In the genomic region with DNA sequence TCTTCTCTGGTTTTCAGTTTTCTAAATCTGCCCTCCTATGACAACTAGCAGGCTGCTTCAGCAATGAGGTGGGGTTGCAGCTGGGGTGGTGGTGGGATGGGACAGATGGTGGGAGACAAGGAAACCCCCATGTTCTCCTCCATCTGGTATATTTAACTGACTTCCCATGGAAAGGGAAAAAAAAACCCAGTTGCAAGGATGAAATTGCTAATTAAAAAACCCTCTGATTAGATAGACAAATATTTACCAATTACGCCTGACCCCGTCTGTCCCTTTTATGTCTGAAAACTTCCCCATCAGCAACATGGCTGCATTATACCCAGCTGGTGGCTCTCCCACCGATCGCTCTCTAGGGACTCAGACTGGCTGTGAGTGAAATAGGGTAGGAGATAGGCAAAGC, we compare ENCODE assay signal across 36 mouse cellular contexts. TPM values are rescaled to one million over a fixed set of nuclear protein-coding genes. Genes with fewer than 3 reads are reported as not detected.
DNase-seq lines count a peak whose midpoint lies in the region; ATAC-seq and TF ChIP-seq lines count a peak whose summit lies in the region.
"Had no signal": no experiment of that assay in that cellular context is flagged by ENCODE, and none has a peak within 500 bp of the region (broad histone marks: within the 10 kb centered on the region; RNA-seq: fewer than 3 reads in every experiment).

No protein-coding gene starts in this region.

- H3K4me2 ChIP-seq in hindbrain, embryonic 11.5 days (replicated peaks; ENCODE audit: low read depth, low read length): no peak overlapping the region
- no peak overlapping the region for H3K4me2 ChIP-seq in midbrain, embryonic 13.5 days (replicated peaks)
- no peak overlapping the region for H3K4me2 ChIP-seq in midbrain, postnatal 0 days (ENCODE audit: low read depth, low read length, poor library complexity, severe bottlenecking)
- H3K4me2 ChIP-seq in forebrain, embryonic 15.5 days (replicated peaks): no peak overlapping the region
- H3K4me2 ChIP-seq in midbrain, embryonic 16.5 days (ENCODE audit: low read length): no peak overlapping the region
- H3K4me2 ChIP-seq: embryonic facial prominence, embryonic 13.5 days; intestine, embryonic 15.5 days; limb, embryonic 15.5 days; liver, embryonic 13.5 days; neural tube, embryonic 12.5 days had no signal

- H3K27ac ChIP-seq in hindbrain, embryonic 10.5 days: peak overlapping the region; percentile 50; the same call in 1 of the 2 replicates
- H3K27ac ChIP-seq in hindbrain, embryonic 11.5 days (ENCODE audit: low read depth, low read length): no peak overlapping the region
- 0 out of 2 replicates have a peak overlapping the region, but pooled peaks have one; percentile 22 for H3K27ac ChIP-seq in midbrain, embryonic 13.5 days
- H3K27ac ChIP-seq in midbrain, postnatal 0 days (ENCODE audit: low read depth, low read length): no peak overlapping the region
- H3K27ac ChIP-seq in forebrain, embryonic 15.5 days (replicated peaks): peak overlapping the region; percentile 31; the same call in 1 of the 2 replicates
- H3K27ac ChIP-seq in midbrain, embryonic 16.5 days (ENCODE audit: low read length): no peak overlapping the region
- H3K27ac ChIP-seq in left cerebral cortex, adult 2 months: no peak overlapping the region
- H3K27ac ChIP-seq: embryonic facial prominence, embryonic 13.5 days; intestine, embryonic 15.5 days; limb, embryonic 10.5 days; limb, embryonic 15.5 days; liver, embryonic 13.5 days; macrophage; neural tube, embryonic 12.5 days had no signal

- DNase-seq in hindbrain, embryonic 10.5 days (ENCODE audit: low spot score): no peak
- no peak for DNase-seq in hindbrain, embryonic 11.5 days (ENCODE audit: low spot score)
- DNase-seq in midbrain, postnatal 0 days (ENCODE audit: low spot score): no peak
- DNase-seq in left cerebral cortex, adult 2 months (ENCODE audit: extremely low spot score in 1 of 2, low spot score in 2 of 2): no peak
- DNase-seq: adrenal gland, postnatal 10 days; cerebellum, adult 11-12 months; cerebellum, adult 9-11 months; gastrocnemius, postnatal 10 days; heart, postnatal 14 days; kidney, adult 2 months; kidney, postnatal 36 days; layer of hippocampus, postnatal 36 days; liver, embryonic 13.5 days; lung, adult 18-20 months; right cerebral cortex, postnatal 14 days had no signal

- 79% methylated on average over 4 of the region's 4 CpGs for WGBS in hindbrain, embryonic 10.5 days
- WGBS in hindbrain, embryonic 11.5 days: 81% methylated on average over 4 of the region's 4 CpGs
- 82% methylated on average over 4 of the region's 4 CpGs for WGBS in midbrain, embryonic 13.5 days
- 86% methylated on average over 4 of the region's 4 CpGs for WGBS in midbrain, postnatal 0 days
- 60% methylated on average over 4 of the region's 4 CpGs for WGBS in forebrain, embryonic 15.5 days
- WGBS in midbrain, embryonic 16.5 days: 78% methylated on average over 4 of the region's 4 CpGs

- intact Hi-C loops in left cerebral cortex, adult 2 months (cut with DNase I): no loop called here

- no peak for TF ChIP-seq CTCF in midbrain, postnatal 0 days (IDR thresholded peaks at IDR 0.05)
- no peak for TF ChIP-seq CTCF in left cerebral cortex, adult 2 months (IDR thresholded peaks at IDR 0.05)

- H3K27me3 ChIP-seq in hindbrain, embryonic 10.5 days (ENCODE audit: insufficient read depth, poor library complexity, severe bottlenecking): peaks cover 34% of the 10 kb centered on the region; the same call in 1 of the 2 replicates
- H3K27me3 ChIP-seq in hindbrain, embryonic 11.5 days (ENCODE audit: control insufficient read depth, insufficient read depth, low read length): no peaks in the 10 kb centered on the region
- H3K27me3 ChIP-seq in midbrain, embryonic 13.5 days: peaks cover 10% of the 10 kb centered on the region; the same call in 1 of the 2 replicates
- no peaks in the 10 kb centered on the region for H3K27me3 ChIP-seq in midbrain, postnatal 0 days (ENCODE audit: insufficient read depth, low read length)
- H3K27me3 ChIP-seq in forebrain, embryonic 15.5 days: no peaks in the 10 kb centered on the region
- H3K27me3 ChIP-seq in midbrain, embryonic 16.5 days (ENCODE audit: control insufficient read depth, insufficient read depth, low read depth, low read length): no peaks in the 10 kb centered on the region
- H3K27me3 ChIP-seq: intestine, embryonic 15.5 days; liver, embryonic 13.5 days had no signal

- ATAC-seq in hindbrain, embryonic 11.5 days (ENCODE audit: low FRiP score): no peak
- no peak for ATAC-seq in midbrain, embryonic 13.5 days
- no peak for ATAC-seq in midbrain, postnatal 0 days (ENCODE audit: low FRiP score)
- ATAC-seq in forebrain, embryonic 15.5 days (replicated peaks): no peak
- ATAC-seq in midbrain, embryonic 16.5 days: no peak
- ATAC-seq: hindbrain, embryonic 16.5 days; intestine, embryonic 15.5 days; lung, postnatal 0 days; Patski had no signal

- H3K4me1 ChIP-seq in hindbrain, embryonic 10.5 days (replicated peaks): peaks cover 13% of the 10 kb centered on the region; the same call in 1 of the 2 replicates
- no peaks in the 10 kb centered on the region for H3K4me1 ChIP-seq in hindbrain, embryonic 11.5 days (replicated peaks; ENCODE audit: control insufficient read depth, insufficient read depth, low read length)
- peaks cover 16% of the 10 kb centered on the region for H3K4me1 ChIP-seq in midbrain, embryonic 13.5 days (replicated peaks)
- H3K4me1 ChIP-seq in midbrain, postnatal 0 days (ENCODE audit: insufficient read depth, low read length): no peaks in the 10 kb centered on the region
- H3K4me1 ChIP-seq in forebrain, embryonic 15.5 days: peaks cover 9% of the 10 kb centered on the region
- H3K4me1 ChIP-seq in midbrain, embryonic 16.5 days (ENCODE audit: control insufficient read depth, insufficient read depth, low read length): 0 out of 2 replicates have a peak, but pooled peaks cover 7% of the 10 kb centered on the region
- H3K4me1 ChIP-seq: embryonic facial prominence, embryonic 13.5 days; intestine, embryonic 15.5 days; limb, embryonic 15.5 days; liver, embryonic 13.5 days had no signal

- no peaks in the 10 kb centered on the region for H3K9me3 ChIP-seq in hindbrain, embryonic 10.5 days
- no peaks in the 10 kb centered on the region for H3K9me3 ChIP-seq in hindbrain, embryonic 11.5 days (ENCODE audit: control insufficient read depth, low read length)
- H3K9me3 ChIP-seq in midbrain, embryonic 13.5 days: no peaks in the 10 kb centered on the region
- no peaks in the 10 kb centered on the region for H3K9me3 ChIP-seq in midbrain, postnatal 0 days (ENCODE audit: low read length)
- H3K9me3 ChIP-seq in forebrain, embryonic 15.5 days: no peaks in the 10 kb centered on the region
- H3K9me3 ChIP-seq in midbrain, embryonic 16.5 days (replicated peaks; ENCODE audit: control insufficient read depth, low read length, poor library complexity, severe bottlenecking): no peaks in the 10 kb centered on the region
- H3K9me3 ChIP-seq: embryonic facial prominence, embryonic 13.5 days; intestine, embryonic 15.5 days; limb, embryonic 10.5 days; limb, embryonic 15.5 days; neural tube, embryonic 12.5 days had no signal

- H3K9ac ChIP-seq in hindbrain, embryonic 11.5 days (ENCODE audit: low read depth, low read length): no peak overlapping the region
- H3K9ac ChIP-seq in midbrain, embryonic 13.5 days (replicated peaks): no peak overlapping the region
- H3K9ac ChIP-seq in midbrain, postnatal 0 days (replicated peaks; ENCODE audit: low read length, poor library complexity, severe bottlenecking): no peak overlapping the region
- H3K9ac ChIP-seq in forebrain, embryonic 15.5 days (replicated peaks): no peak overlapping the region
- H3K9ac ChIP-seq in midbrain, embryonic 16.5 days (ENCODE audit: low read depth, low read length): peak overlapping the region; percentile 21; the same call in 1 of the 2 replicates
- H3K9ac ChIP-seq: embryonic facial prominence, embryonic 13.5 days; intestine, embryonic 15.5 days; limb, embryonic 15.5 days; liver, embryonic 13.5 days; neural tube, embryonic 12.5 days had no signal

- H3K36me3 ChIP-seq in hindbrain, embryonic 10.5 days: no peaks in the 10 kb centered on the region
- no peaks in the 10 kb centered on the region for H3K36me3 ChIP-seq in hindbrain, embryonic 11.5 days (ENCODE audit: control insufficient read depth, insufficient read depth, low read length)
- no peaks in the 10 kb centered on the region for H3K36me3 ChIP-seq in midbrain, embryonic 13.5 days
- no peaks in the 10 kb centered on the region for H3K36me3 ChIP-seq in midbrain, postnatal 0 days (ENCODE audit: insufficient read depth, low read length)
- H3K36me3 ChIP-seq in forebrain, embryonic 15.5 days: no peaks in the 10 kb centered on the region
- no peaks in the 10 kb centered on the region for H3K36me3 ChIP-seq in midbrain, embryonic 16.5 days (ENCODE audit: control insufficient read depth, insufficient read depth, low read length)
- H3K36me3 ChIP-seq: embryonic facial prominence, embryonic 13.5 days; intestine, embryonic 15.5 days; limb, embryonic 10.5 days; limb, embryonic 15.5 days; liver, embryonic 13.5 days; neural tube, embryonic 12.5 days had no signal

- no peak overlapping the region for H3K4me3 ChIP-seq in hindbrain, embryonic 10.5 days
- no peak overlapping the region for H3K4me3 ChIP-seq in hindbrain, embryonic 11.5 days (ENCODE audit: low read depth, low read length)
- no peak overlapping the region for H3K4me3 ChIP-seq in midbrain, embryonic 13.5 days (replicated peaks)
- no peak overlapping the region for H3K4me3 ChIP-seq in midbrain, postnatal 0 days (ENCODE audit: low read depth, low read length)
- no peak overlapping the region for H3K4me3 ChIP-seq in forebrain, embryonic 15.5 days
- H3K4me3 ChIP-seq in midbrain, embryonic 16.5 days (ENCODE audit: low read depth, low read length): no peak overlapping the region
- no peak overlapping the region for H3K4me3 ChIP-seq in left cerebral cortex, adult 2 months
- H3K4me3 ChIP-seq: embryonic facial prominence, embryonic 13.5 days; intestine, embryonic 15.5 days; limb, embryonic 10.5 days; limb, embryonic 15.5 days; liver, embryonic 13.5 days; neural tube, embryonic 12.5 days had no signal

RNA-seq across cellular contexts. Expression of gene 1700025C18Rik, which starts 3.9 kb away (rescaled TPM):
- polyA plus RNA-seq in hindbrain, embryonic 10.5 days (2016; fragmentation: Nextera tagmentation; extraction: Ambion mirVana): not detected in 2 replicates
- not detected in 2 replicates for polyA plus RNA-seq in hindbrain, embryonic 11.5 days (2014; fragmentation: Nextera tagmentation; extraction: Ambion mirVana)
- not detected in 2 replicates for polyA plus RNA-seq in midbrain, embryonic 13.5 days (2015; fragmentation: Nextera tagmentation; extraction: Ambion mirVana)
- not detected in 2 replicates for total RNA-seq in midbrain, postnatal 0 days (2014; rRNA removed)
- not detected in 2 replicates for polyA plus RNA-seq in midbrain, postnatal 0 days (2015; fragmentation: Nextera tagmentation; extraction: Ambion mirVana)
- polyA plus RNA-seq in forebrain, embryonic 15.5 days (2015; fragmentation: Nextera tagmentation; extraction: Ambion mirVana): not detected in 2 replicates
- not detected in 2 replicates for polyA plus RNA-seq in midbrain, embryonic 16.5 days (2015; fragmentation: Nextera tagmentation; extraction: Ambion mirVana)
- total RNA-seq in left cerebral cortex, adult 2 months (2021): not detected
- total RNA-seq: adrenal gland, postnatal 10 days; common myeloid progenitor, adult 5-6 weeks; gastrocnemius, postnatal 10 days; granulocyte monocyte progenitor cell, adult 5-6 weeks; heart, postnatal 14 days; layer of hippocampus, postnatal 36 days; left cerebral cortex, postnatal 10 days; megakaryocyte-erythroid progenitor cell, adult 5-6 weeks; MEL had no signal
- polyA plus RNA-seq: embryonic facial prominence, embryonic 13.5 days; heart, embryonic 14.5 days; hindbrain, embryonic 16.5 days; intestine, embryonic 15.5 days; kidney, adult 2 months; kidney, embryonic 16.5 days; limb, embryonic 10.5 days; limb, embryonic 15.5 days; liver, embryonic 13.5 days; lung, postnatal 0 days; macrophage; neural tube, embryonic 12.5 days; Patski; small intestine, adult 2 months; stomach, embryonic 14.5 days had no signal

RNA-seq across cellular contexts. Expression of gene Cd40, which starts 31.2 kb away (rescaled TPM):
- 7.2 and 8.1 TPM in 2 replicates for polyA plus RNA-seq in hindbrain, embryonic 10.5 days (2016; fragmentation: Nextera tagmentation; extraction: Ambion mirVana)
- polyA plus RNA-seq in hindbrain, embryonic 11.5 days (2014; fragmentation: Nextera tagmentation; extraction: Ambion mirVana): 4.6 and 4.9 TPM in 2 replicates
- polyA plus RNA-seq in midbrain, embryonic 13.5 days (2015; fragmentation: Nextera tagmentation; extraction: Ambion mirVana): 7.6 and 8.6 TPM in 2 replicates
- total RNA-seq in midbrain, postnatal 0 days (2014; rRNA removed): 5.2 and 5.9 TPM in 2 replicates
- 4.4 and 6.4 TPM in 2 replicates for polyA plus RNA-seq in midbrain, postnatal 0 days (2015; fragmentation: Nextera tagmentation; extraction: Ambion mirVana)
- 4.8 and 5.8 TPM in 2 replicates for polyA plus RNA-seq in forebrain, embryonic 15.5 days (2015; fragmentation: Nextera tagmentation; extraction: Ambion mirVana)
- 6.0 TPM in 2 replicates for polyA plus RNA-seq in midbrain, embryonic 16.5 days (2015; fragmentation: Nextera tagmentation; extraction: Ambion mirVana)
- under 1 TPM; 0.42 to 0.61 TPM for total RNA-seq in left cerebral cortex, adult 2 months (2021)
- total RNA-seq: granulocyte monocyte progenitor cell, adult 5-6 weeks; megakaryocyte-erythroid progenitor cell, adult 5-6 weeks; MEL had no signal

RNA-seq across cellular contexts. Expression of gene Ncoa5, which starts 52.0 kb away (rescaled TPM):
- polyA plus RNA-seq in hindbrain, embryonic 10.5 days (2016; fragmentation: Nextera tagmentation; extraction: Ambion mirVana): 101 and 102 TPM in 2 replicates
- polyA plus RNA-seq in hindbrain, embryonic 11.5 days (2014; fragmentation: Nextera tagmentation; extraction: Ambion mirVana): 79.0 and 79.5 TPM in 2 replicates
- 132 and 137 TPM in 2 replicates for polyA plus RNA-seq in midbrain, embryonic 13.5 days (2015; fragmentation: Nextera tagmentation; extraction: Ambion mirVana)
- 74.5 and 79.2 TPM in 2 replicates for total RNA-seq in midbrain, postnatal 0 days (2014; rRNA removed)
- polyA plus RNA-seq in midbrain, postnatal 0 days (2015; fragmentation: Nextera tagmentation; extraction: Ambion mirVana): 54.3 and 65.5 TPM in 2 replicates
- 131 and 137 TPM in 2 replicates for polyA plus RNA-seq in forebrain, embryonic 15.5 days (2015; fragmentation: Nextera tagmentation; extraction: Ambion mirVana)
- 105 and 129 TPM in 2 replicates for polyA plus RNA-seq in midbrain, embryonic 16.5 days (2015; fragmentation: Nextera tagmentation; extraction: Ambion mirVana)
- total RNA-seq in left cerebral cortex, adult 2 months (2021): 10 to 100 TPM; 55.5 to 57.5 TPM

Comparison
In these comparisons a context has a peak if more than half of its experiments do, and no peak if none do; other contexts are left out.
1. H3K27ac ChIP-seq: peak in hindbrain, embryonic 10.5 days (single experiment), midbrain, embryonic 13.5 days (single experiment) and forebrain, embryonic 15.5 days (single experiment); none in hindbrain, embryonic 11.5 days (single experiment), midbrain, postnatal 0 days (single experiment), midbrain, embryonic 16.5 days (single experiment) and left cerebral cortex, adult 2 months (single experiment).